Mouse (Mus musculus): ENCODE measurements around the gene Rsph9. TPM values are rescaled to one million over a fixed set of nuclear protein-coding genes. Genes with fewer than 3 reads are reported as not detected.

The Rsph9 gene
- 10 to 100 TPM in 3 of 4 experiments, 1 to 10 TPM in 1; 6.0 to 21.4 (median 15.3) TPM for total RNA-seq (2022)

DNA sequence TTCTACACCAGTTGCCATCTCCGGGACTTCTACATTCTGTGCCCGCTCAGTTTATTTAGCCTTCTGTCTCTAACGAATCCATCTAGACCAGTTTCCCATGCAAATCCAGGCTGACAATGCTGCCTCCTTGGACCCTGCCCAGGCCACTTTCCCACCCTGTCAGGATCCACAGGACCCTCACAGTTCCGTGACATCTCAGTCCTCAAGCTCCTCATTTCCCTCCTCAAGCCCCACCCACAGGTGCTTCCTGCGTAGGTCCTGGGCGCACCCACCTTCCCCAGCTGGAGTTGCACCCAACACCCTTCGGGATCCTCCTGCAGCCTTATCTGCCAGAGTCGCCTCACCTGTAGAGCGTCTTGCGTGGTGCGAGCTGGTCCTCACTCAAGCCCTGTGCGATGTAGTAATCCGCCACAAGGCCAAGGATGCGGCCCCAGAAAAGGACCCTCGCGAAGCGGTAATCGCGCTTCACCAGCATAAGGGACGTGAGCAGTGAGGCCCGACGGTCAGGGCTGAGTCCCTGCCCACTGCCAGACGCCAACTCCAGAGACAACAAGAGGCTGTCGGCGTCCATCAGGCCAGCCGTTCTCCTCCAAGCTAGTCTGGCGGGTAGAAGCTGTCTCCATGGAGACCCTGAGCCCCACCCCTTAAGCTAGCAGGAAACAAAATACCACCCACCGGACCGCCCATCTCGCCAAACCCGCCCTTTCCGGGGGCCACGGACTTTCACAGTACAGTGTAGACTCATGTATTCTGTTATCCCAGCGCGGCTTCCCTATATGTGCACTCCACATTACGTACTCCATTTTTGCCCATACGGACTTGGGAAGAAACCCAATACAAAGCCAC is at the start of gene Rsph9:
Gene Rsph9 (minus strand): TSS at position 639 of the 846 bp plus-strand sequence.
- DNase-seq: peak; percentile 86

GRCm38 (mm10) chr17:46188829-46189228 is 44.8 kb upstream of the Rsph9 start:
- no peak for DNase-seq

GRCm38 (mm10) chr17:46182273-46182672 is 38.3 kb upstream of the Rsph9 start:
- DNase-seq: no peak

DNA sequence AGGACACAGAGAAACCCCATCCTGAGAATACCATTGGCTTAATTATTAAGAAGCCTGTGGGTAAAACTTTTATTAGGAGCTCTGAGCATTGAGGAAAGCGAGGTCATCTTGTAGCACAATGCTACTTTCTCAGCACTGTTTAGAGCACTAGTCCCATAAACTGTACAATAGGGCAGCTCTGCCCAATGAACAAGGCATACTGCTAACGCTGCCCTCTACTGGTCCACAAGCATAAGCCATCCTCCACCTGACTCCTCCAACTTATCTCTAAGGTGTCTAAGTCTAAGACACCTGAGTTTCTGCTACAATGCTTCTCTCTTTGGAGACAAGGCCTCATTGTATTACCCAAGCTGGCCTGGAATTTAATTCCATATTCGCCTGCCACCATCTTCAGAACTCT is 26.5 kb upstream of the Rsph9 start:
- DNase-seq: no peak

DNA sequence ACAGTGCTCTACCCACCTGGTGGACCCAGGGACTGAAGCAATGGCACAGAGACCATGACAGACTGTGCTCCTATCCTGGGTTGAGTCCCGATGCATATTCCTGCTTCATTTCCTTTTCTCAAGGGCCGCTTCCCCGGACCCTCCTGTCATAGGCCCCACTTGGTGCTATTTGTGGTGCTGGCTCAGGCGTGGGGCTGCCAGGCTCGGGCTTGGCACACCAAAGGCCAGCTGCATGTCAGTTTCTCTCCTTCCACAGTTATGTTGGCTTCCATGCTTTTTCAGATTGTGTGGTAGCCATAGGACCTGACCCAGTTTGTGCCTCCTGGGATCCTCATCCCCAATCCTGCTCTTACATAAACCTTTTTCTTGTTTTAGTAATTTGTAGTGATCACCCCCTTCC is 24.8 kb upstream of the Rsph9 start:
- no peak for DNase-seq

GRCm38 (mm10) chr17:46168318-46168717 is 24.3 kb upstream of the Rsph9 start:
- no peak for DNase-seq

- no peak for DNase-seq
These were observed 23.0 kb upstream of the Rsph9 start for GRCm38 (mm10) chr17:46167014-46167413.

GRCm38 (mm10) chr17:46166270-46166669 is 22.3 kb upstream of the Rsph9 start:
- no peak for DNase-seq

DNA sequence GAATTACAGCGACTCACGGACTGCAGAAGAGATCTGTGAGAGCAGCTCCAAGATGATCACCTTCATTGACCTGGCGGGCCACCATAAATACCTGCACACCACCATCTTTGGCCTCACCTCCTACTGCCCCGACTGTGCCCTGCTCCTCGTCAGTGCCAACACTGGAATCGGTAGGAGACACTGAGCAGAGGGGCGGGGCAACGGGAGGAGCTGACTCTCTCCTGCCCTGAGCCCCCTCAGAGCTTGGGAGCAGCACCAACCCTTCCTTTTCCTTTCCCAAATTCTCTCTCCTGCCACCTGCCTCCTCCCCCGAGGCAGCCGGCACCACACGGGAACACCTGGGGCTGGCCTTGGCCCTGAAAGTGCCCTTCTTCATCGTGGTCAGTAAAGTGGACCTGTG is 21.4 kb upstream of the Rsph9 start:
- no peak for DNase-seq

DNA sequence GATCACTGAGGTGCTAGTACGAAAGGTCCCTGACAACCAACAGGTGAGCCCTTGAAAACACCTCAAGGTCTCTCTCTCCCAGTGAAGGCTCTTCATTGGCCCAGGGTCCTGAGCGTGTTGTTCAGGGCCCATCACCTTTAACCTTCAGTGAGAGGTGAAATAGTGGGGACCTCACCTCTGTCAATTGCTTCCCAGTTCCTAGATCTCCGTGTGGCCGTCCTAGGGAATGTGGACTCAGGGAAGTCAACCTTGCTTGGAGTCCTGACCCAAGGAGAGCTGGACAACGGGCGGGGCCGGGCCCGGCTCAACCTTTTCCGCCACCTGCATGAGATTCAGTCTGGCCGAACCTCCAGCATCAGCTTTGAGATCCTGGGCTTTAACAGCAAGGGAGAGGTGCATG is 20.8 kb upstream of the Rsph9 start:
- DNase-seq: no peak

DNA sequence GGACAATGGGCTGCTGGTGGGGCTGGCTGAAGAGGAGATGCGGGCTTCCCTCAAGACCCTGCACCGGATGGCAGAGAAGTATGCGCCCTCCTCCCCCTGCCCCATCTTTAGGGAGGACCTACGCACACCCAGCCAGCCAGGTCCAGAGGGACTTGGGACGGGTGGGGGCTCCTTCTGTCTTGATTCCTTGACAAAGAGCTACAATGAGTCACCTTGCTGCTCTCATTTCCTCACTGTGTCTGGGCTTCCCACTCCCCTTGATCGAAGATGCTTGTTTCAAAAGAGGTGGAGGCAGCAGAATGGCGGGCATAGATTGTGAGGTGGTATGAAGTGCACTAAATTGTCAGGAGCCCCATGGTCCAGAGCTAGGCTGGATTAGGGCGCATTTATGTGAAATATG is 20.3 kb upstream of the Rsph9 start:
- no peak for DNase-seq

DNA sequence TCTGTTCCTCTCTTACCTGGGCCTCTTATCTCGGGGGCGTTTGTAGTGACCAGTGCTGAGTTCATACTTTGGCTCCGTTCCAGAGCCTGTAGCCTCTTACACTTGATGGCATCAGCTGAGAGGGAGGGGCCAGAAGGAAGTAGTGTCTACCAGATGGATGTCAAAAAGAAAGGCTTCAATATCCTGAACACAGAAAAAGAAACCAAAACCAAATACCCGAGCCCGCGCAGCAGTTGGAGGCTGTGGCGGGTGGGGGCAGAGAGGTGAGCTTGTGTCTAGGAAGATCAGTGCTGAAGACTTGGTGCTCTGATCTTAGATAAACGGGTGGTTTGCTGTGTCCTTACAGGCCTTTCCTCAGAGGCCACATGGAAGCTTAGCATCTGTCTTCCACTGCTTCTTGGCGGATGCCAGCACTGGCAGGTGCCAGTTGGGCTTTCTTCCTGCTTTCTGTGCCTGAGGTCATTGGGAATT is 19.0 kb upstream of the Rsph9 start:
- DNase-seq: no peak

DNA sequence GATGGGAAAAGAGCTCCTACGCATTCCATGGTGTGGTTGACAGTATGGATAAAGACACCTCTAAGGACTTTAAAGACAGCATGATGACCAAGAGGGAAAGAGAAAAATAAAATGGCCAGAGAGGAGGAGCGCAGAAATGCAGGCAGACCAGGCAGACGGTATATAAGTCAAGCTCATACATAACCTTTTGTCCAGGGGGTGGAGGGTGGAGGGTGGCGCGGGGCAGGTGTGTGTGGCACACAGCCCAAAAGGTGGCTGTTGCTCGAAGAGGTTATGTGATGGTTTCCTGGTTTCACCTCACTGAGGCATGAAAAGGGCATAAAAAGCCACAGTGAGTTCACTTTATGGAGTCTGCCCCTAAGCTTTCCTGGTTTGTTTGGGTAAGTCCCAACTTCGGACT is 18.5 kb upstream of the Rsph9 start:
- no peak for DNase-seq

- no peak for DNase-seq
These were observed 17.7 kb upstream of the Rsph9 start for GRCm38 (mm10) chr17:46161710-46162109.

GRCm38 (mm10) chr17:46161179-46161578 is 17.2 kb upstream of the Rsph9 start:
- no peak for DNase-seq

DNA sequence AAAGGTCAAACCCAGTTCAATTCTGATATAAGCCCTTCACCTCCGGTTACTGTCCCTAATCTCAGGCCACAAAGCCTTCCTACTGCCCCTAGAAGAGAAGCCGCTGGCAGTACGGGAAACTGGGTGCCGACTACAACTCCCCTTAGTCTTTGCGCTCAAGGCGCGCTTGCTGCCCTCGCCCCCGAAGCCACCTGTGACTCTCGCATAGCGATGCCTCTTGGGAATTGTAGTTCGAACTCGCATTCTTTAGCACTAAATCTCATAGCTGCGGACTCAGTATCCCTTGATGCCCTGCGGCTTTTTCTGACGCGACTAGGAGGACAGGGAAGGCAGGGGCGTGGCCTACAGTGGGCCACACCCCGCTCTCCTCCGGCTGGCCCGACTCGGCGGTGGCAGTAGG is 16.7 kb upstream of the Rsph9 start, which contains the start of gene Gtpbp2:
Gene Gtpbp2 (plus strand): TSS at position 347 of the 400 bp plus-strand sequence.
- DNase-seq: peak; percentile 98

DNA sequence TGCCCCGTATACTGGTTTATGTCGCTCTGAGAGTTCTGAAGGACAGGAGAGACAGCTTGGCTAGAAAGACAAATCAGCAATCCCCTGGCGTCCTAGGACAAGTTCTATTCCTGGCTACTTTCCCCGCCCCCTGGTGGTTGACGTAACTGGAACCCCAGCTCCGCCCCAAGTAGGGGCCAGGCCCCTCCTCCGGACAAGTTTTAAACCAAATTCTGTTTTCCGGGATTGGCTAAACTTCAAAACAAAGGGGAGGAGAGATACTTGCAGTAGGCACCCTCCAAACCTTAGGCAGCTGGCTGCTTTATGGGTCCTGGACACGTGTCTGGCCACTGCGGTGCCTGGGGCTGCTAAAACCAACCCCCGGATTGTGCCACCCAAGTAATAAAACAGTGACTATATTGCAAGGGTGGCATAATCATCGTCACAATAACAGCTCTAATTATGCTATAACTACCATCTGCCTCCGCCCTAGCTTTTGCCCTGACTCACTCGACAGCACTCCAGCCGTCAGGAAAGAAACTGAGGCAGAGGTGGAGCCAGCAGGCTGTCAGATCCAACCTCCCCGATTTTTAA is 16.2 kb upstream of the Rsph9 start:
- peak; percentile 95 for DNase-seq

DNA sequence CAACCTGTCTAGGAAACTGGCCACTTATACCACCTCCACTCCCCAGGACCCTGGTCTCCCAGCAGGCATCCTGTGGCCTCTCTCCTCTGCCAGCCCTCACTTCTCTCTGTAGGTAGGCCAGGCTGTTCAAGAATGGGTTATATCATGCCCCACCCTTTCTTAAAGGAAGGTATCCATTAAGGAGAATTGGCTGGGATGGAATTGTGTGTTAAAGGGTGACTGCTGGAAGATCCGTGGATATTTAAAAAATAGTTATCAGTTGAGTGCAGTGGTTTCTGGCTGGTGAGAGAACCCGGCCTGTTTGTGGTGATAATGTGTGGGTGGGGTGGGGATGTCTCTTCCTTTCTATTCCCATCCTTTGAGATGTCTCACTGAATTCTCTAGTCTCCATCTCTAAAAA is 15.2 kb upstream of the Rsph9 start:
- no peak for DNase-seq

GRCm38 (mm10) chr17:46157131-46157530 is 13.1 kb upstream of the Rsph9 start:
- no peak for DNase-seq

GRCm38 (mm10) chr17:46156680-46157079 is 12.7 kb upstream of the Rsph9 start:
- no peak for DNase-seq

DNA sequence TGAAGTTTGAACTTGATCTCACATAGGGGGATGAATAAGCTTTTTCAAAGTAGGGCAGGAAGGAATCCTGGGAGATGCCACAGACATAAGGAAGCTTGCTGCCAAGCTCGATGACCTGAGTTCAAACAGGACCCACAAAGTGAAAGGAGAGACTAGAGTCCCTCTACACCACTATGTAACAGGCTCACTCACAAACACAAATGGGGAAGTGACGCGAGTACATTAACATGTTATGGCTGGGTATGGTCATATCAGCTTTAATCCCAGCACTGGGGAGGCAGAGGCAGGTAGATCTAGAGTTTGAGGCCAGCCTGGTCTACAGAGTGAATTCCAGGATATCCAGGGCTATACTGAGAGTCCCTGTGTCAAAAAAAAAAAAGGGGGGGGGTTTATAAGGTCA is 10.3 kb upstream of the Rsph9 start:
- no peak for DNase-seq

GRCm38 (mm10) chr17:46152847-46153782 is 9.1 kb upstream of the Rsph9 start, which contains the start of gene Mad2l1bp:
Gene Mad2l1bp (minus strand): TSS chr17:46153553.
- peak; percentile 89 for DNase-seq

DNA sequence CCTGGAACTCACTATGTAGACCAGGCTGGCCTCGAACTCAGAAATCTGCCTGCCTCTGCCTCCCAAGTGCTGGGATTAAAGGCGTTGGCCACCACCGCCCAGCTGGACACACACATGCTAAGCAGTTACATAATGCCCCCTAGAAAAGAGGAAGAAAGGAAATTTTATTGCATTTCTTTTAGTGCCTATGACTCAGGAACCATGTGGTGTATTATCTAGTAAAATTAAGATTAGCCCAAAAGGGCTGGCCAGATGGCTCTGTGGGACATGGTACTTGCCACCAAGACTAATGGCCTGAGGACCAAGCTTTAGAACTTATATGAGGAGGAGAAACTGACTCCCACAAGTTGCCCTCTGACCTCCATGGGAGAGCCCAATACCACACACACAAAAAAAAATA is 4.1 kb downstream of the Rsph9 start:
- no peak for DNase-seq

Data from adrenal gland, adult 8-10 months (tissue).